Mouse (Mus musculus): ENCODE data around the gene Milr1. TPM values are rescaled to one million over a fixed set of nuclear protein-coding genes. Genes with fewer than 3 reads are reported as not detected.
"Not testable (repeated sequence)": the region's sequence is repeated elsewhere in the genome, so short reads cannot be mapped to it uniquely, and the experiment has no call there.

The Milr1 gene
- 11.0 and 24.5 TPM in 2 replicates for total RNA-seq (2015; ENCODE audit: low replicate concordance)
- total RNA-seq (2017; ENCODE audit: low replicate concordance): 12.7 and 20.4 TPM in 2 replicates

GRCm38 (mm10) chr11:106751039-106752018 is at the start of gene Milr1:
Gene Milr1, plus strand, starts transcription at chr11:106751226.
- no peak for ATAC-seq (replicated peaks; ENCODE audit: low FRiP score, poor library complexity, severe bottlenecking)

- ATAC-seq (replicated peaks; ENCODE audit: low FRiP score, poor library complexity, severe bottlenecking): no peak
Measured at GRCm38 (mm10) chr11:106701589-106701988, 49.4 kb upstream of the Milr1 start.

- no peak for ATAC-seq (replicated peaks; ENCODE audit: low FRiP score, poor library complexity, severe bottlenecking)
Measured at GRCm38 (mm10) chr11:106702584-106702983, 48.4 kb upstream of the Milr1 start.

DNA sequence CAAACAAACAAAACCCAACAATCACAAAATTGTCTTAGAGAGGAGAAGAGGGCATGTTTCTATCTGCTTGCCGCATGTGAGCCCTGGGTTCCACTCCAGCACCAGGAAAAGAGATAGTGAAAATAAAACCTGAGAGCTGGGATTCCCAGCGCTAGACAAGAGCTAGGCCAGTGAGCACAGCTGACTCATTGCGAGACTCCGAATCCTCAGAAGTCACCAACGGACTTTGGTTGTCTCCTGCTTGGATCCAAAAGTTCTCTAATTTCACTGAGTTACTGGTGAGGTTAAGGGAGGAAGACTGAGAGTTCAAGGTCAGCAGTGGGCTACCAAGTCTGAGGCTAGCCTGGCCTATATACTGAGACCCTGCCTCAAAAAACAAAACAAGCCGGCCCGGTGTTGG is 47.1 kb upstream of the Milr1 start:
- no peak for ATAC-seq (replicated peaks; ENCODE audit: low FRiP score, poor library complexity, severe bottlenecking)

DNA sequence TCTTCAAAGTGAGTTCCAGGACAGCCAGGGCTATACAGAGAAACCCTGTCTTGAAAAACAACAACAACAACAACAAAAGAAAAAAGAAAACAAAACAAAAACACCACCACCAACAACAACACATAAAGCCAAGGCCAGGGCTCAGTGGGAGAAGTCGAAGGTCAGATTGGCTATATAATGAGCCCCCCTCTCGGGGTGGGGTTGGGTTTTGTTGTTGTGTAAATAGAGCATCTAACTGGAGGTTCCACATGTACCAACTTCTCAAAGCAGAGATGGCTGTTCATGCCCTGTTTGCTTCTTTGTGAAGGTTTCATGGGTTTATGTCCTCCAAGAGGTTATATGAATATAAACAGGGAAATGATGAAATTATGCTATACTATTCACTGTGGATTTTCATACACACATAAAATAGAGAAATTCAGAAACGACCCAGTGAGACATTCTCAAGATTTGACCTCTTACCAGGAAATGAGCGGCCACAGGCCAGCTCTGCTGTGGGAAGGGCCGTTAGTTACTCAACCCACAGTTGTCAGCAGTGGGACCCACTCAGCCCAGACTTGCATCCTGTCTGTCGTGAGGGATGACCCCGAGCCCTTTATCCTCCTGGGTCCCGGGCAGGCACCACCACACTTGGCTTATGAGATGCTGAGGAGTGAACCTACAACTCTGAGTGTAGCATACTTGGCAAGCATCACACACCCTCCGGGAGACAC is 46.5 kb upstream of the Milr1 start:
- no peak for ATAC-seq (replicated peaks; ENCODE audit: low FRiP score, poor library complexity, severe bottlenecking)

- ATAC-seq (replicated peaks; ENCODE audit: low FRiP score, poor library complexity, severe bottlenecking): no peak
Measured at GRCm38 (mm10) chr11:106706212-106706611, 44.8 kb upstream of the Milr1 start.

DNA sequence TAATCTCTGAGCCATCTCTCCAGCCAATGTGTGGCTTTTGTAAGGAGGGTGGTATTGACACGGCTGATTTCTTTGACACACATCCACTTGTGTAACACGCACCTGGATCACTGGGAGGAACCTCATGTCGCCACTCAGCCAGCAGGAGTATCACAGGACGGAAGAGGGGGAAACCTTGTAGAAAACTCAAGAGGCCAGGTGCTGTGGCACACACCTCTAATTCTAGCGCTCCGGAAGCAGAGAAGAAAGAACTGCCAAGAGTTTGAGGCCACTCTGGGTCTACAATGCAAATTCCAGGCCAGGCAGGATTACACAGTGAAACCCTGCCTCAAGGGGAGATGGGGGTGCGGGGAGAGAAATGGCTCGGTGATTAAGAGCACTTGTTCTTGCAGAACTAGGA is 43.9 kb upstream of the Milr1 start:
- ATAC-seq (replicated peaks; ENCODE audit: low FRiP score, poor library complexity, severe bottlenecking): no peak

- no peak for ATAC-seq (replicated peaks; ENCODE audit: low FRiP score, poor library complexity, severe bottlenecking)
Measured at GRCm38 (mm10) chr11:106707866-106708265, 43.2 kb upstream of the Milr1 start.

DNA sequence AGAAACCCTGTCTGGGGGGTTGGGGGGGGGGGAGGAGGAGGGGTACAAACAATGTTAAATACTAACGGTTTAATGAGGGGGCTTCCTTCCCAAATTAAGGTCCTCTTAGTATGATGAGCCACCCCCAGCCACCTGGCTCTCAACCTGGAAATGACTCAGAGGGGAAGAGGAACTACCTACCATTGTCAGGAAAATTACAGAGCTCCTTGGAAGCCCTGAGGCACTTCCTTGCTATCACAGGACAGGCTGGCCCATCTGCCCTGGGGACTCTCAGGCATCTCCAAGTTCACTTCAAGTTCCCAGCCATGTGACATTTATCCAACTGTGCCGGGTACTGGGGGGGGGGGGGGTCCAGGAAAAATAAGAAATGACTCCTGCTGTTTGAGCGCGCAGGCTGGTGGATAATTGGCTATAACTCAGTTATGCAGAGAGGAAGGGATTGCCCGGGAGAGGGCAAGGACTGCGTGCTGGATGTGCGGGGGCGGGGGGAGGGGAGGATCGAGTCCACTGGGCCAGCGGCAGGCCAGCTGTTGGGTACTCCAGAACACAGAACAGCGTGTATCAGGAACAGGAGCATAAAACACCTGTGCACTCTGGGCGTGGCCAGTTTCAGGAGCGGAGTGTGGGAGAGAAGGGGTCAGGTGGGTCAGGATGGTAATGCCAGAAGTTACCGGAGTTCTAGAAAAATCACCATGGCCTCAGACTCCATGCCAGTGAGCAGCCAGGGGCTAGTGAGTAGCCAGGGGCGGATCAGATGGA is 41.6 kb upstream of the Milr1 start:
- no peak for ATAC-seq (replicated peaks; ENCODE audit: low FRiP score, poor library complexity, severe bottlenecking)

DNA sequence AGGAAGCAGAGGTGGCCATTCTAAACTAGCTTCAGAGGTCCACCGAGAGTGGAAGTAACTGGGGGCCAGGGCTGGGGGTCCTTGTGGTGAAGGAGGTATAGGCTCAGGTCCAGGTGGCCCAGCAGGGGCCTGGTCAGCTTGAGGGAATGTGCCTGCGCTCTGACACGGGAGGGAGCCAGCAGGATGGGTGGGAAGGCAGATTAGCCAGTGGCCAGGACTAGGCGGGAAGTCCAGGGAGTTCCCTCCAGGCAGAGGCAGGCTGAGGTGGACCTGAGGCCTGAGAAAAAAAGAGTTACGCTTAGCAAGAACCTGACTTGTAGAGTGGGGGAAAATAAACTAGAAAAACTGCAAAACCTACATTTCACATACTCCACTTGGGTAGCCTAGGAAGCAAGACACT is 40.2 kb upstream of the Milr1 start:
- ATAC-seq (replicated peaks; ENCODE audit: low FRiP score, poor library complexity, severe bottlenecking): no peak

DNA sequence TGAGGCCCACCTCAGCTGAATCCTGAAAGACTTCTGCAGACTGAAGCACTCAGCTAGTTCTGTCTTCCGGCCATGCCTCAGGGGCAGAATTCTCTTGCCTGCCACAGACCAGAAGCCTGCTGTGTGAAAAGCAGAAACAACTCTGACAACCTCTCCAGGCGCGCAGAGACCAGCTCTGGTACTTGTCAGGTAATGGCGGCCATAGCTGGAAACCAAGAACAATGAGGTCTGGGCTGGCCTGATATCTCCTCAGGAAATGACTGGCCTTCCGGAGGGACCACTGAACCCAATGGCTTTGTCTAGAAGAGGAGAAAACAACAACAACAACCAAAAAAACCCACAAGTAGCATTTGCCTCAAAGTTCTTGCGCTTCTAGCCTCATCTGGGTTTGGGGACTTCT is 36.0 kb upstream of the Milr1 start:
- no peak for ATAC-seq (replicated peaks; ENCODE audit: low FRiP score, poor library complexity, severe bottlenecking)

GRCm38 (mm10) chr11:106716568-106716967 is 34.5 kb upstream of the Milr1 start:
- ATAC-seq (replicated peaks; ENCODE audit: low FRiP score, poor library complexity, severe bottlenecking): no peak

DNA sequence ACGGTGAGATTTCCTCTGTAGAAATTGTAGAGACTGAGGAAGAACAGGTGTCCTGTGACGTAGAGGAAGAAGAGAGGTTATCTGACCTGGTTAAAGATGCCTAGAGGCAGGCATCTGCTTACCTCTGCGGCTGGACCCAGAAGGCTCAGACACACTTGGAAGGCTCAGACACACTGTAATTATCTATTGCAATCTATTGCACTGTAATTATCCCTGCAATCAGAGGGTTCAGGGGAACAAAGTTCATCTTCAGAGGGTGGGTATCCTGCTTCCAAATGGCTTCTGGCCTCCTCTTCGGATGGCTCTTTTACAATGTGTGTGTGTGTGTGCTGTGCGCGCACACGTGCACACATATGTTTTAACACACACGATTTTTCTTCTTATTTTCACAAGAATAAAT is 30.6 kb upstream of the Milr1 start:
- ATAC-seq (replicated peaks; ENCODE audit: low FRiP score, poor library complexity, severe bottlenecking): no peak

GRCm38 (mm10) chr11:106722831-106723361 is 28.1 kb upstream of the Milr1 start:
- ATAC-seq (replicated peaks; ENCODE audit: low FRiP score, poor library complexity, severe bottlenecking): peak; percentile 50; the same call in 1 of the 2 replicates

- ATAC-seq (replicated peaks; ENCODE audit: low FRiP score, poor library complexity, severe bottlenecking): no peak
Measured at GRCm38 (mm10) chr11:106723611-106724125, 27.4 kb upstream of the Milr1 start.

DNA sequence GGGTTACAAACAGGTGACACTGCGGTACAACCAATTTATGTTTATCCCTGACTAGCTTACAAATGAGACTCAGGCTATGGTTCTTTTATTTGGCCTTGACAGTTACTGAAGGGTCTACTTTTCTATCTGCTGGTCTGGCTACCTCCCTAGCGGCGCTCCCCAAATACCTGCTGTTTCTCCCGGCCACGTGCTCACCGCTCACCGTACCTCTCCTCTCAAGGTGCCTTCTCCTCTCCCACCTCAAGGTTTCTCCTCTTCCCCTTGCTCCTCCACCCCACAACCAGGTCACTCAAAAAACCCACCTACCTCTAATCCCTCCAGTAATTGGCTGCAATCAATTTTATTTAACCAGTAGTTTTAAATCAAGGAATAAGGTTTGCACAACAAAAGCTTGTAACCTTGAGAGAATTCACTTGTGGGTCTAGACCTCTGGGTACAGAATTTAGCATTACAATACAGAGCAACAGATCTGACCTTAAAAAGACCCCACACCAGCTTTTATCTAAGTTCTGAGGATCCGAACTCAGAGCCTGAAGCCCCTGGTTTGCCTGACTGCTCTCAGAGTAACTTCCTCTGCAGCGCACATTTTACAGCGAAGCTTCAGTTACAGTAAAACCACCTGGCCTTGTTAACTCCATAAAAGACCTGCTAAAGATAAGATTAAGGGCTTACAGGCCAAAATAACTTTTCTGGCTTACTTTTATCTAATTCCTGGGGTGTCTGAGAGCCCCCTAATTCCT is 26.7 kb upstream of the Milr1 start:
- no peak for ATAC-seq (replicated peaks; ENCODE audit: low FRiP score, poor library complexity, severe bottlenecking)

GRCm38 (mm10) chr11:106724916-106725235 is 26.1 kb upstream of the Milr1 start:
- not testable (repeated sequence) for ATAC-seq (replicated peaks; ENCODE audit: low FRiP score, poor library complexity, severe bottlenecking)

DNA sequence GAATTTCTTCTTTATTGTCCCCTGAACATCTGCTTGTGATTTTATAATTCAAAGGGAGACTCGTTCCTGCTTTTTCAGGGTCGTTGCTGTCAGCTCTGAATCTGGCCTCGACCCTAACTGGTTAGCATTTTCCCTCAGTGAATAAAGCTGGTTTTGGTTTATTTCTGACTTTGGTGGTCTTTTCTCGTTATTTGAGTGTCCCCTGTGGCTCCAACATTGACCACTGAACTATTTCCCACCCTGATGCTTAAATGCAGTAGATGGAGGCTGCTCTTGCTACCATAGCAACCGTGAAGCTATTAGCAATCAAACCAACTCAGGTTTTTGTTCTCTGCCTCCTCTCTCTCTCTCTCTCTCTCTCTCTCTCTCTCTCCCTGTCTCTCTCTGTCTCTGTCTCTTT is 23.1 kb upstream of the Milr1 start:
- no peak for ATAC-seq (replicated peaks; ENCODE audit: low FRiP score, poor library complexity, severe bottlenecking)

Measured in erythroblast, adult 5-6 weeks (primary cell).